Mouse (Mus musculus) limb, embryonic 15.5 days (tissue): ENCODE data around the gene Gpr108. TPM values are rescaled to one million over a fixed set of nuclear protein-coding genes. Genes with fewer than 3 reads are reported as not detected.
A peak's percentile ranks its signal among the peaks of the same experiment; 100 is the strongest.

Source experiments
- ATAC-seq: fragments of 200-750 bp; cut with Nextera tagmentation; 2 replicates; pipeline ENCODE4 v1.8.0; 2017; ENCODE audit warnings: low read depth, moderate TSS enrichment; ENCODE audit not compliant: insufficient number of reproducible peaks, low FRiP score, low TSS enrichment
- H3K27ac ChIP-seq: fragments of 300-500 bp; sonication (generic); 2 replicates; pipeline ENCODE4 v1.5.1; 2015; ENCODE audit warnings: moderate library complexity, mild to moderate bottlenecking, inconsistent platforms
- H3K27me3 ChIP-seq: fragments of 300-500 bp; sonication (generic); 2 replicates; pipeline ENCODE4 v1.6.1; 2015; ENCODE audit warnings: inconsistent platforms
- H3K36me3 ChIP-seq: fragments of 300-500 bp; sonication (generic); 2 replicates; pipeline ENCODE4 v1.6.1; 2015; ENCODE audit warnings: inconsistent platforms
- H3K4me1 ChIP-seq: fragments of 300-500 bp; sonication (generic); 2 replicates; pipeline ENCODE4 v1.6.1; 2015; ENCODE audit warnings: inconsistent platforms
- H3K4me2 ChIP-seq: fragments of 300-500 bp; sonication (generic); 2 replicates; pipeline ENCODE4 v1.6.1; 2015; ENCODE audit warnings: mild to moderate bottlenecking, inconsistent platforms
- H3K4me3 ChIP-seq: fragments of 300-500 bp; sonication (generic); 2 replicates; pipeline ENCODE4 v1.5.1; 2015; ENCODE audit warnings: mild to moderate bottlenecking, inconsistent platforms
- H3K9ac ChIP-seq: fragments of 300-500 bp; sonication (generic); 2 replicates; pipeline ENCODE4 v1.6.1; 2015; ENCODE audit warnings: inconsistent platforms
- H3K9me3 ChIP-seq: fragments of 300-500 bp; sonication (generic); 2 replicates; pipeline ENCODE4 v1.6.1; 2016; ENCODE audit warnings: inconsistent platforms
- whole genome bisulfite sequencing: fragments of 180-500 bp; shearing (Covaris S2); methylation state at CpG from one replicate; pipeline ENCODE4 v1.1.7; 2015; 5-methylcytosine and 5-hydroxymethylcytosine counted together
- polyA plus RNA-seq: library from polyadenylated mRNA; unstranded; fragments of >200 nt; fragmentation: Nextera tagmentation; extraction: Ambion mirVana; gene quantifications from 2 replicates; pipeline ENCODE4 v1.2.1, GENCODE M21; 2015

The Gpr108 gene
- polyA plus RNA-seq, result 43.6 and 45.5 TPM in 2 replicates

GRCm38 (mm10) chr17:57248201-57248699 lies at the start of gene Gpr108:
Gene Gpr108 (minus strand): TSS chr17:57248446.
- Histone ChIP-seq H3K4me3 (peak within 1 kb of the TSS; percentile 80), H3K9ac (peak within 1 kb of the TSS; percentile 68)
- WGBS, result under 1% methylated on average over 12 of the region's 12 CpGs

GRCm38 (mm10) chr17:57297040-57297439 lies 48.8 kb upstream of the Gpr108 start:
- H3K9ac ChIP-seq, result no peak overlapping the region
- no peak for ATAC-seq
- 80% methylated on average over 12 of the region's 12 CpGs for WGBS

More at GRCm38 (mm10) chr17:57248201-57248699, at the start of gene Gpr108:
- no peaks in the 10 kb centered on the region for H3K9me3 ChIP-seq
- H3K27ac ChIP-seq, result peak within 1 kb of the TSS; percentile 98
- no peaks in the 10 kb centered on the region for H3K27me3 ChIP-seq
- peaks cover 32% of the 10 kb centered on the region for H3K4me1 ChIP-seq
- peaks cover 15% of the 10 kb centered on the region; the same call in 1 of the 2 replicates for H3K36me3 ChIP-seq
- peak; percentile 52 for ATAC-seq
- H3K4me2 ChIP-seq, result peak within 1 kb of the TSS; percentile 92

GRCm38 (mm10) chr17:57295935-57296334 lies 47.7 kb upstream of the Gpr108 start:
- Histone ChIP-seq H3K4me3 (no peak overlapping the region), H3K27ac (no peak overlapping the region), H3K9me3 (no peaks in the 10 kb centered on the region), H3K9ac (no peak overlapping the region), H3K4me2 (no peak overlapping the region), H3K36me3 (no peaks in the 10 kb centered on the region), H3K27me3 (no peaks in the 10 kb centered on the region), H3K4me1 (no peaks in the 10 kb centered on the region)
- WGBS, result 91% methylated on average over 9 of the region's 9 CpGs
- no peak for ATAC-seq

More at GRCm38 (mm10) chr17:57297040-57297439, 48.8 kb upstream of the Gpr108 start:
- H3K4me2 ChIP-seq, result no peak overlapping the region
- no peaks in the 10 kb centered on the region for H3K4me1 ChIP-seq
- no peaks in the 10 kb centered on the region for H3K9me3 ChIP-seq
- H3K27me3 ChIP-seq, result no peaks in the 10 kb centered on the region
- H3K27ac ChIP-seq, result no peak overlapping the region
- no peak overlapping the region for H3K4me3 ChIP-seq
- no peaks in the 10 kb centered on the region for H3K36me3 ChIP-seq

GRCm38 (mm10) chr17:57292968-57293367 lies 44.7 kb upstream of the Gpr108 start:
- ATAC-seq, result no peak
- no peak overlapping the region for H3K4me2 ChIP-seq
- H3K36me3 ChIP-seq, result no peaks in the 10 kb centered on the region
- no peak overlapping the region for H3K27ac ChIP-seq
- H3K4me3 ChIP-seq, result no peak overlapping the region
- H3K9ac ChIP-seq, result no peak overlapping the region
- H3K4me1 ChIP-seq, result no peaks in the 10 kb centered on the region
- no peaks in the 10 kb centered on the region for H3K27me3 ChIP-seq
- 91% methylated on average over 9 of the region's 9 CpGs for WGBS
- no peaks in the 10 kb centered on the region for H3K9me3 ChIP-seq

- H3K9ac ChIP-seq, result no peak overlapping the region
- no peak overlapping the region for H3K4me3 ChIP-seq
- no peak overlapping the region for H3K27ac ChIP-seq
- ATAC-seq, result no peak
- no peak overlapping the region for H3K4me2 ChIP-seq
- no peaks in the 10 kb centered on the region for H3K9me3 ChIP-seq
- H3K36me3 ChIP-seq, result no peaks in the 10 kb centered on the region
- 87% methylated on average over 2 of the region's 2 CpGs for WGBS
- H3K4me1 ChIP-seq, result no peaks in the 10 kb centered on the region
- H3K27me3 ChIP-seq, result no peaks in the 10 kb centered on the region
Observed at GRCm38 (mm10) chr17:57292302-57292701, 44.1 kb upstream of the Gpr108 start.

- H3K27me3 ChIP-seq, result no peaks in the 10 kb centered on the region
- H3K4me2 ChIP-seq, result no peak overlapping the region
- no peaks in the 10 kb centered on the region for H3K36me3 ChIP-seq
- no peak overlapping the region for H3K27ac ChIP-seq
- no peaks in the 10 kb centered on the region for H3K9me3 ChIP-seq
- ATAC-seq, result no peak
- no peak overlapping the region for H3K4me3 ChIP-seq
- H3K9ac ChIP-seq, result no peak overlapping the region
- H3K4me1 ChIP-seq, result no peaks in the 10 kb centered on the region
- WGBS, result 80% methylated on average over 7 of the region's 7 CpGs
Observed at GRCm38 (mm10) chr17:57290671-57291055, 42.4 kb upstream of the Gpr108 start.

GRCm38 (mm10) chr17:57290001-57290670 lies 41.9 kb upstream of the Gpr108 start:
- Histone ChIP-seq H3K4me2 (no peak overlapping the region), H3K9me3 (no peaks in the 10 kb centered on the region), H3K36me3 (no peaks in the 10 kb centered on the region), H3K9ac (no peak overlapping the region), H3K4me3 (no peak overlapping the region), H3K4me1 (no peaks in the 10 kb centered on the region), H3K27ac (no peak overlapping the region), H3K27me3 (no peaks in the 10 kb centered on the region)
- no peak for ATAC-seq
- 82% methylated on average over 9 of the region's 9 CpGs for WGBS

- ATAC-seq, result no peak
- Histone ChIP-seq H3K36me3 (no peaks in the 10 kb centered on the region), H3K4me1 (no peaks in the 10 kb centered on the region), H3K27me3 (no peaks in the 10 kb centered on the region), H3K27ac (no peak overlapping the region), H3K9me3 (no peaks in the 10 kb centered on the region), H3K4me3 (no peak overlapping the region), H3K4me2 (no peak overlapping the region), H3K9ac (no peak overlapping the region)
- 80% methylated on average over 5 of the region's 5 CpGs for WGBS
Observed at GRCm38 (mm10) chr17:57289252-57289651, 41.0 kb upstream of the Gpr108 start.

GRCm38 (mm10) chr17:57286718-57287355 lies 38.6 kb upstream of the Gpr108 start:
- Histone ChIP-seq H3K36me3 (no peaks in the 10 kb centered on the region), H3K9ac (no peak overlapping the region), H3K4me2 (no peak overlapping the region), H3K27ac (no peak overlapping the region), H3K4me3 (no peak overlapping the region), H3K4me1 (no peaks in the 10 kb centered on the region), H3K9me3 (no peaks in the 10 kb centered on the region), H3K27me3 (no peaks in the 10 kb centered on the region)
- WGBS, result 66% methylated on average over 8 of the region's 8 CpGs
- no peak for ATAC-seq

- Histone ChIP-seq H3K9ac (no peak overlapping the region), H3K4me3 (no peak overlapping the region), H3K27me3 (0 out of 2 replicates have a peak, but pooled peaks cover 3% of the 10 kb centered on the region), H3K9me3 (no peaks in the 10 kb centered on the region), H3K4me1 (no peaks in the 10 kb centered on the region), H3K36me3 (no peaks in the 10 kb centered on the region), H3K27ac (no peak overlapping the region), H3K4me2 (no peak overlapping the region)
- WGBS, result 67% methylated on average over 2 of the region's 2 CpGs
- ATAC-seq, result no peak
Observed at GRCm38 (mm10) chr17:57285077-57285476, 36.8 kb upstream of the Gpr108 start.

GRCm38 (mm10) chr17:57283906-57284305 lies 35.7 kb upstream of the Gpr108 start:
- H3K27me3 ChIP-seq, result peaks cover 7% of the 10 kb centered on the region; the same call in 1 of the 2 replicates
- ATAC-seq, result no peak
- no peak overlapping the region for H3K9ac ChIP-seq
- H3K36me3 ChIP-seq, result no peaks in the 10 kb centered on the region
- no peaks in the 10 kb centered on the region for H3K9me3 ChIP-seq
- WGBS, result 75% methylated on average over 5 of the region's 5 CpGs
- no peaks in the 10 kb centered on the region for H3K4me1 ChIP-seq
- H3K4me2 ChIP-seq, result no peak overlapping the region
- H3K4me3 ChIP-seq, result no peak overlapping the region
- H3K27ac ChIP-seq, result no peak overlapping the region

- no peak for ATAC-seq
- peaks cover 11% of the 10 kb centered on the region for H3K4me1 ChIP-seq
- no peak overlapping the region for H3K9ac ChIP-seq
- H3K27me3 ChIP-seq, result peaks cover 10% of the 10 kb centered on the region; the same call in 1 of the 2 replicates
- H3K9me3 ChIP-seq, result no peaks in the 10 kb centered on the region
- H3K36me3 ChIP-seq, result no peaks in the 10 kb centered on the region
- 67% methylated on average over 3 of the region's 3 CpGs for WGBS
- no peak overlapping the region for H3K27ac ChIP-seq
- no peak overlapping the region for H3K4me3 ChIP-seq
- H3K4me2 ChIP-seq, result no peak overlapping the region
Observed at GRCm38 (mm10) chr17:57280411-57280810, 32.2 kb upstream of the Gpr108 start.
